Mouse (Mus musculus) ES-Bruce4 (cell line): ENCODE measurements around the gene 1700113H08Rik. TPM values are rescaled to one million over a fixed set of nuclear protein-coding genes. Genes with fewer than 3 reads are reported as not detected.

ENCODE experiments used
- H3K27ac ChIP-seq: 2 replicates; pipeline ENCODE4 v1.5.1; 2012; ENCODE audit warnings: low read length, inconsistent platforms; ENCODE audit not compliant: insufficient read depth
- H3K27me3 ChIP-seq: 2 replicates; pipeline ENCODE4 v1.6.1; 2012; ENCODE audit warnings: mild to moderate bottlenecking, low read length, inconsistent platforms; ENCODE audit not compliant: control insufficient read depth, poor library complexity, insufficient read depth, severe bottlenecking
- H3K36me3 ChIP-seq: 2 replicates; pipeline ENCODE4 v1.6.1; 2012; ENCODE audit warnings: inconsistent platforms, mild to moderate bottlenecking, low read length, moderate library complexity; ENCODE audit not compliant: control insufficient read depth, poor library complexity, insufficient read depth, severe bottlenecking
- H3K4me1 ChIP-seq: one replicate; pipeline ENCODE4 v1.8.1; 2011; ENCODE audit warnings: low read length; ENCODE audit not compliant: control insufficient read depth, insufficient read depth
- H3K4me3 ChIP-seq: 2 replicates; pipeline ENCODE4 v1.5.1; 2011; ENCODE audit warnings: low read depth, mild to moderate bottlenecking, low read length
- H3K9ac ChIP-seq: 2 replicates; pipeline ENCODE4 v1.6.1; 2012; ENCODE audit warnings: low read depth, mild to moderate bottlenecking, inconsistent platforms; ENCODE audit not compliant: poor library complexity, severe bottlenecking
- H3K9me3 ChIP-seq: replicated peaks from 2 replicates; pipeline ENCODE4 v1.6.1; 2012; ENCODE audit warnings: mild to moderate bottlenecking, low read length, inconsistent platforms; ENCODE audit not compliant: control insufficient read depth, poor library complexity, insufficient read depth, severe bottlenecking
- CTCF ChIP-seq: IDR thresholded peaks from one replicate; pipeline ENCODE4 v1.8.1; 2011; ENCODE audit warnings: low read depth, low read length
- EP300 ChIP-seq: IDR thresholded peaks from 2 replicates; pipeline ENCODE4 v1.6.1; 2011; ENCODE audit warnings: low read depth, low read length; ENCODE audit not compliant: insufficient read depth
- POLR2A ChIP-seq: IDR thresholded peaks from one replicate; pipeline ENCODE4 v1.8.1; 2011; ENCODE audit warnings: low read length; ENCODE audit not compliant: insufficient read depth
- polyA plus RNA-seq: library from polyadenylated mRNA; stranded (reverse); fragments of >200 nt; gene quantifications from 2 replicates; pipeline ENCODE4 v1.2.4, GENCODE M21; 2011; ENCODE audit warnings: low read depth; ENCODE audit not compliant: missing spikeins, insufficient read depth, insufficient read length

1700113H08Rik gene
- polyA plus RNA-seq, 1 experiment: not detected

GRCm38 (mm10) chr10:87037062-87037461, 20.8 kb upstream of the 1700113H08Rik start:
- H3K4me1 ChIP-seq: peaks cover 2% of the 10 kb centered on the region
- no peaks in the 10 kb centered on the region for H3K36me3 ChIP-seq
- no peaks in the 10 kb centered on the region for H3K9me3 ChIP-seq
- H3K4me3 ChIP-seq: no peak overlapping the region
- TF ChIP-seq POLR2A (no peak), CTCF (no peak), EP300 (no peak)
- H3K9ac ChIP-seq: no peak overlapping the region
- H3K27me3 ChIP-seq: no peaks in the 10 kb centered on the region
- H3K27ac ChIP-seq: no peak overlapping the region

- Histone ChIP-seq H3K4me1 (peaks cover 2% of the 10 kb centered on the region), H3K4me3 (no peak overlapping the region), H3K9ac (no peak overlapping the region), H3K27me3 (no peaks in the 10 kb centered on the region), H3K9me3 (no peaks in the 10 kb centered on the region), H3K27ac (no peak overlapping the region), H3K36me3 (no peaks in the 10 kb centered on the region)
- TF ChIP-seq CTCF: no peak
- no peak for TF ChIP-seq POLR2A
- no peak for TF ChIP-seq EP300
Observed at GRCm38 (mm10) chr10:87039340-87039739, 18.5 kb upstream of the 1700113H08Rik start.

GRCm38 (mm10) chr10:87039800-87040199, 18.0 kb upstream of the 1700113H08Rik start:
- H3K9ac ChIP-seq: no peak overlapping the region
- no peak overlapping the region for H3K27ac ChIP-seq
- H3K9me3 ChIP-seq: no peaks in the 10 kb centered on the region
- no peak overlapping the region for H3K4me3 ChIP-seq
- H3K36me3 ChIP-seq: no peaks in the 10 kb centered on the region
- peaks cover 2% of the 10 kb centered on the region for H3K4me1 ChIP-seq
- no peaks in the 10 kb centered on the region for H3K27me3 ChIP-seq
- TF ChIP-seq EP300: no peak
- no peak for TF ChIP-seq POLR2A
- no peak for TF ChIP-seq CTCF

- no peak overlapping the region for H3K27ac ChIP-seq
- H3K4me1 ChIP-seq: peaks cover 2% of the 10 kb centered on the region
- no peak overlapping the region for H3K9ac ChIP-seq
- TF ChIP-seq POLR2A: no peak
- TF ChIP-seq EP300: no peak
- TF ChIP-seq CTCF: no peak
- H3K4me3 ChIP-seq: no peak overlapping the region
- no peaks in the 10 kb centered on the region for H3K36me3 ChIP-seq
- H3K9me3 ChIP-seq: no peaks in the 10 kb centered on the region
- no peaks in the 10 kb centered on the region for H3K27me3 ChIP-seq
Observed at GRCm38 (mm10) chr10:87041265-87041664, 16.6 kb upstream of the 1700113H08Rik start.

GRCm38 (mm10) chr10:87045273-87045672, 12.6 kb upstream of the 1700113H08Rik start:
- TF ChIP-seq CTCF (no peak), POLR2A (no peak), EP300 (no peak)
- H3K9me3 ChIP-seq: no peaks in the 10 kb centered on the region
- peaks cover 2% of the 10 kb centered on the region for H3K4me1 ChIP-seq
- H3K27ac ChIP-seq: no peak overlapping the region
- no peaks in the 10 kb centered on the region for H3K27me3 ChIP-seq
- no peaks in the 10 kb centered on the region for H3K36me3 ChIP-seq
- H3K9ac ChIP-seq: no peak overlapping the region
- no peak overlapping the region for H3K4me3 ChIP-seq

GRCm38 (mm10) chr10:87046469-87046868, 11.4 kb upstream of the 1700113H08Rik start:
- no peak overlapping the region for H3K4me3 ChIP-seq
- H3K9ac ChIP-seq: no peak overlapping the region
- no peaks in the 10 kb centered on the region for H3K36me3 ChIP-seq
- H3K9me3 ChIP-seq: no peaks in the 10 kb centered on the region
- no peak for TF ChIP-seq POLR2A
- TF ChIP-seq EP300: no peak
- no peak for TF ChIP-seq CTCF
- no peaks in the 10 kb centered on the region for H3K27me3 ChIP-seq
- H3K27ac ChIP-seq: no peak overlapping the region
- H3K4me1 ChIP-seq: no peaks in the 10 kb centered on the region

GRCm38 (mm10) chr10:87046931-87047468, 10.8 kb upstream of the 1700113H08Rik start:
- TF ChIP-seq POLR2A (no peak), EP300 (no peak), CTCF (peak; percentile 68)
- Histone ChIP-seq H3K9me3 (no peaks in the 10 kb centered on the region), H3K4me1 (no peaks in the 10 kb centered on the region), H3K36me3 (no peaks in the 10 kb centered on the region), H3K9ac (no peak overlapping the region), H3K27me3 (no peaks in the 10 kb centered on the region), H3K27ac (no peak overlapping the region), H3K4me3 (no peak overlapping the region)
